Mouse (Mus musculus) c-Kit-positive CD71-positive TER-119-positive erythroid progenitor cells, embryonic 14.5 days (primary cell): ENCODE results near the gene Wbp4.
"Not testable (repeated sequence)": the region's sequence is repeated elsewhere in the genome, so short reads cannot be mapped to it uniquely, and the experiment has no call there.

ENCODE experiments used
- DNase-seq: peaks from one replicate; pipeline ENCODE4 v3.0.0-alpha.2; 2013; ENCODE audit warnings: low spot score

The Wbp4 gene

GRCm38 (mm10) chr14:79452591-79452934 is 28.8 kb downstream of the Wbp4 start:
- not testable (repeated sequence) for DNase-seq

- DNase-seq = peak; percentile 91
Measured at GRCm38 (mm10) chr14:79451681-79452590, 29.4 kb downstream of the Wbp4 start, which contains the start of gene Kbtbd6. TSS of gene Kbtbd6 (plus strand) at chr14:79451835.

GRCm38 (mm10) chr14:79445055-79445620 is 36.2 kb downstream of the Wbp4 start:
- no peak for DNase-seq

GRCm38 (mm10) chr14:79444601-79445000 is 36.7 kb downstream of the Wbp4 start:
- no peak for DNase-seq

GRCm38 (mm10) chr14:79441441-79441840 is 39.9 kb downstream of the Wbp4 start:
- DNase-seq = no peak

GRCm38 (mm10) chr14:79440655-79441054 is 40.7 kb downstream of the Wbp4 start:
- no peak for DNase-seq

GRCm38 (mm10) chr14:79434068-79434467 is 47.3 kb downstream of the Wbp4 start:
- DNase-seq = no peak

- not testable (repeated sequence) for DNase-seq
Measured at GRCm38 (mm10) chr14:79426730-79427365, 54.5 kb downstream of the Wbp4 start.

- DNase-seq = peak; percentile 93
Measured at GRCm38 (mm10) chr14:79425979-79426729, 55.2 kb downstream of the Wbp4 start, which contains the start of gene Kbtbd7. TSS of gene Kbtbd7 (plus strand) at chr14:79426511.

GRCm38 (mm10) chr14:79420083-79420685 is 61.1 kb downstream of the Wbp4 start:
- no peak for DNase-seq

- DNase-seq = no peak
Measured at GRCm38 (mm10) chr14:79413121-79413520, 68.2 kb downstream of the Wbp4 start.

- no peak for DNase-seq
Measured at GRCm38 (mm10) chr14:79410662-79411061, 70.7 kb downstream of the Wbp4 start.
